Mouse (Mus musculus): ENCODE measurements at regions not wholly inside any gene's neighbourhood (a gene's known extent, or its start where the extent isn't known, plus 50 kb on each side); places are given as distances from the start of the nearest gene placed in this dataset.

- Histone ChIP-seq H3K36me3 (ENCODE audit: control insufficient read depth in 1 of 2, insufficient read depth in 2 of 2, low read length in 2 of 2) (no peaks in the 10 kb centered on the region), H3K79me2 (ENCODE audit: control insufficient read depth, insufficient read depth, low read length, poor library complexity) (no peaks in the 10 kb centered on the region), H3K4me1 (ENCODE audit: control insufficient read depth in 1 of 2, insufficient read depth in 2 of 2, low read length in 2 of 2) (no peaks in the 10 kb centered on the region), H3K27ac (ENCODE audit: control insufficient read depth, low read depth, low read length) (no peak overlapping the region), H3K9ac (ENCODE audit: control insufficient read depth, low read depth, low read length, poor library complexity, severe bottlenecking) (no peak overlapping the region), H3K27me3 (ENCODE audit: control insufficient read depth in 1 of 2, insufficient read depth in 2 of 2, low read length in 2 of 2) (no peaks in the 10 kb centered on the region; a peak in 1 of 4 replicates), H3K9me3 (replicated peaks; ENCODE audit: insufficient read depth, low read length) (no peaks in the 10 kb centered on the region), H3K4me3 (ENCODE audit: control insufficient read depth in 1 of 2, insufficient read depth in 1 of 2, low read depth in 2 of 2, low read length in 2 of 2) (no peak overlapping the region)
- TF ChIP-seq NRF1 (IDR thresholded peaks at IDR 0.05; ENCODE audit: insufficient read depth, low read depth, low read length, poor library complexity, severe bottlenecking) (no peak), UBTF (IDR thresholded peaks at IDR 0.05; ENCODE audit: borderline replicate concordance, insufficient read depth, low read depth, low read length) (no peak), SMC3 (IDR thresholded peaks at IDR 0.05; ENCODE audit: low read depth, low read length) (no peak), MAFK (IDR thresholded peaks at IDR 0.05; ENCODE audit: borderline replicate concordance, low read depth, low read length) (no peak), CTCF (IDR thresholded peaks at IDR 0.05 in 2 of 3, conservative IDR thresholded peaks at IDR 0.05 in 1 of 3; ENCODE audit: control insufficient read depth in 1 of 3, insufficient read depth in 1 of 3, low read depth in 2 of 3, low read length in 3 of 3, poor library complexity in 1 of 3, severe bottlenecking in 1 of 3) (no peak), MYB (IDR thresholded peaks at IDR 0.05; ENCODE audit: low read depth, low read length) (no peak), MAX (IDR thresholded peaks at IDR 0.05; ENCODE audit: low read length) (no peak), USF2 (IDR thresholded peaks at IDR 0.05; ENCODE audit: borderline replicate concordance in 1 of 2, insufficient read depth in 1 of 2, low read depth in 1 of 2, low read length in 2 of 2) (no peak), NELFE (IDR thresholded peaks at IDR 0.05; ENCODE audit: low read depth, low read length) (no peak), HCFC1 (IDR thresholded peaks at IDR 0.05; ENCODE audit: low read depth, low read length) (no peak), ZC3H11A (IDR thresholded peaks at IDR 0.05; ENCODE audit: low read depth, low read length) (no peak), MXI1 (IDR thresholded peaks at IDR 0.05; ENCODE audit: low read depth, low read length) (no peak), USF1 (IDR thresholded peaks at IDR 0.05; ENCODE audit: low read depth, low read length) (no peak), RCOR1 (IDR thresholded peaks at IDR 0.05; ENCODE audit: low read depth, low read length) (no peak), SIN3A (IDR thresholded peaks at IDR 0.05; ENCODE audit: low read length) (no peak), MYC (IDR thresholded peaks at IDR 0.05; ENCODE audit: low read depth, low read length) (no peak), ZNF384 (IDR thresholded peaks at IDR 0.05; ENCODE audit: low read depth, low read length) (no peak), JUND (IDR thresholded peaks at IDR 0.05; ENCODE audit: low read depth, low read length) (no peak), EP300 (IDR thresholded peaks at IDR 0.05; ENCODE audit: low read depth in 1 of 2, low read length in 2 of 2) (no peak)
- DNase-seq (ENCODE audit: low read depth, low spot score), result no peak
Measured at GRCm38 (mm10) chr4:106043661-106044060, 254.0 kb downstream of the Gm12728 start.

GRCm38 (mm10) chr4:106048053-106048452, 258.4 kb downstream of the Gm12728 start:
- no peaks in the 10 kb centered on the region for H3K27me3 ChIP-seq (ENCODE audit: control insufficient read depth in 1 of 2, insufficient read depth in 2 of 2, low read length in 2 of 2)
- no peak overlapping the region for H3K27ac ChIP-seq (ENCODE audit: control insufficient read depth, low read depth, low read length)
- no peaks in the 10 kb centered on the region for H3K79me2 ChIP-seq (ENCODE audit: control insufficient read depth, insufficient read depth, low read length, poor library complexity)
- no peak overlapping the region for H3K4me3 ChIP-seq (ENCODE audit: control insufficient read depth in 1 of 2, insufficient read depth in 1 of 2, low read depth in 2 of 2, low read length in 2 of 2)
- DNase-seq (ENCODE audit: low read depth, low spot score), result no peak
- no peaks in the 10 kb centered on the region for H3K9me3 ChIP-seq (replicated peaks; ENCODE audit: insufficient read depth, low read length)
- H3K4me1 ChIP-seq (ENCODE audit: control insufficient read depth in 1 of 2, insufficient read depth in 2 of 2, low read length in 2 of 2), result no peaks in the 10 kb centered on the region
- no peak for TF ChIP-seq USF1 (IDR thresholded peaks at IDR 0.05; ENCODE audit: low read depth, low read length)
- TF ChIP-seq CTCF (IDR thresholded peaks at IDR 0.05 in 2 of 3, conservative IDR thresholded peaks at IDR 0.05 in 1 of 3; ENCODE audit: control insufficient read depth in 1 of 3, insufficient read depth in 1 of 3, low read depth in 2 of 3, low read length in 3 of 3, poor library complexity in 1 of 3, severe bottlenecking in 1 of 3), result no peak
- no peak for TF ChIP-seq MEF2A (IDR thresholded peaks at IDR 0.05; ENCODE audit: extremely low read depth, insufficient replicate concordance, low read depth, low read length, poor library complexity, severe bottlenecking)
- no peak overlapping the region for H3K9ac ChIP-seq (ENCODE audit: control insufficient read depth, low read depth, low read length, poor library complexity, severe bottlenecking)
- H3K36me3 ChIP-seq (ENCODE audit: control insufficient read depth in 1 of 2, insufficient read depth in 2 of 2, low read length in 2 of 2), result no peaks in the 10 kb centered on the region
